Mouse (Mus musculus): ENCODE data around the gene Dyrk3. TPM values are rescaled to one million over a fixed set of nuclear protein-coding genes. Genes with fewer than 3 reads are reported as not detected.
A peak's percentile ranks its signal among the peaks of the same experiment; 100 is the strongest.

Dyrk3 gene
- 1.8 and 2.1 TPM in 2 replicates for polyA plus RNA-seq (2015; fragmentation: Nextera tagmentation; extraction: Ambion mirVana)

- H3K9ac ChIP-seq (ENCODE audit: low read length): peak within 1 kb of the TSS; percentile 81
- ATAC-seq (replicated peaks; ENCODE audit: extremely low read depth, insufficient read depth, low FRiP score): peak; percentile 97
- H3K27me3 ChIP-seq (ENCODE audit: control insufficient read depth, insufficient read depth, low read length): no peaks in the 10 kb centered on the region
- WGBS: 3% methylated on average over 49 of the region's 49 CpGs
- H3K9me3 ChIP-seq (replicated peaks; ENCODE audit: control insufficient read depth, low read length): no peaks in the 10 kb centered on the region
- H3K4me1 ChIP-seq (ENCODE audit: control insufficient read depth, insufficient read depth, low read length): peaks cover 15% of the 10 kb centered on the region
- peak within 1 kb of the TSS; percentile 93 for H3K27ac ChIP-seq (ENCODE audit: low read length)
- no peaks in the 10 kb centered on the region for H3K36me3 ChIP-seq (ENCODE audit: control insufficient read depth, insufficient read depth)
- peak within 1 kb of the TSS; percentile 94 for H3K4me3 ChIP-seq (ENCODE audit: low read length)
- H3K4me2 ChIP-seq (ENCODE audit: low read depth, low read length): peak within 1 kb of the TSS; percentile 96
Observed at GRCm38 (mm10) chr1:131138191-131139016, at the start of gene Dyrk3. TSS of gene Dyrk3 (minus strand) at chr1:131138340.

DNA sequence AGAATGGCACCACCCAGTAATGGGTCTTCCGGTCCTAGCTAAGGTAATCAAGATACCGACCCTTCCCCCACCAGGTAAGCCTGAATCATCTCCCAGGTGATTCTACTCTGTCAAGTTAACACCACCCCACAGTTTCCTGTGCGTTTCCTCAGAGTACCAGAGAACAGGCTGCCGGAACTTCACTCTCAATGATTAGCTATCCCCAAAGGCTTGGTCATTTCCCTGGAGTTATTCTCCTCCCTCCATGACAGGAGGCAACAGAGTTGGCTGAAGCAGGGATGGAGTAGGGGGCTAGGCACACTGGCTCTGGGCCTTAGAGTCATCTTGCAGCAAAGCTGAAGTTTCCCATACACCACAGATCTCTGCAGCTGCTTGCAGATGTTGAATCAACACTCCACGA, 49.7 kb upstream of the Dyrk3 start:
- H3K27ac ChIP-seq (ENCODE audit: low read length): no peak overlapping the region
- H3K9me3 ChIP-seq (replicated peaks; ENCODE audit: control insufficient read depth, low read length): no peaks in the 10 kb centered on the region
- no peak for ATAC-seq (replicated peaks; ENCODE audit: extremely low read depth, insufficient read depth, low FRiP score)
- H3K4me1 ChIP-seq (ENCODE audit: control insufficient read depth, insufficient read depth, low read length): peaks cover 24% of the 10 kb centered on the region
- H3K9ac ChIP-seq (ENCODE audit: low read length): no peak overlapping the region
- 87% methylated on average over 5 of the region's 5 CpGs for WGBS
- no peak overlapping the region for H3K4me3 ChIP-seq (ENCODE audit: low read length)
- H3K36me3 ChIP-seq (ENCODE audit: control insufficient read depth, insufficient read depth): no peaks in the 10 kb centered on the region
- no peaks in the 10 kb centered on the region for H3K27me3 ChIP-seq (ENCODE audit: control insufficient read depth, insufficient read depth, low read length)
- no peak overlapping the region for H3K4me2 ChIP-seq (ENCODE audit: low read depth, low read length)

DNA sequence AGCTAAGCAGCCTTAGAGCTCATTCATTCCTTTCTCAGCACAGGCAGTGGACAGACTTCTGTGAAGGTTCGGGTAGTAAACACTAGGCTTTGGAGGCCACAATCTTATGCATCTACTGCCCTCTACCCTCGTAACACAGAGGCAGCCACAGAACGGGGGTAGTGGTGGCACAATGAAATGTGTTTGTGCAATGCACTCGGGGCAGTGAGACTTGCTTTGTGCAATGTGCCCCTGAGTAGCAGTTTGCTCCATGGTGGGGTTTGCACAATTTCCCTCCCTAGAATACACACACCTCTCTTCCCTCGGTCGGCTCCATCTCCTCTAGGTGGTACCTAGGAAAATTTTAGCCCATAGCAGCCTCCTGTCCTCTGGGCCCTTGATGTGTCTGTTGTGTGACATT, 48.9 kb upstream of the Dyrk3 start:
- H3K4me2 ChIP-seq (ENCODE audit: low read depth, low read length): no peak overlapping the region
- H3K9ac ChIP-seq (ENCODE audit: low read length): no peak overlapping the region
- ATAC-seq (replicated peaks; ENCODE audit: extremely low read depth, insufficient read depth, low FRiP score): no peak
- H3K36me3 ChIP-seq (ENCODE audit: control insufficient read depth, insufficient read depth): no peaks in the 10 kb centered on the region
- no peak overlapping the region for H3K4me3 ChIP-seq (ENCODE audit: low read length)
- H3K27me3 ChIP-seq (ENCODE audit: control insufficient read depth, insufficient read depth, low read length): no peaks in the 10 kb centered on the region
- WGBS: 69% methylated on average over 6 of the region's 6 CpGs
- H3K27ac ChIP-seq (ENCODE audit: low read length): no peak overlapping the region
- H3K4me1 ChIP-seq (ENCODE audit: control insufficient read depth, insufficient read depth, low read length): peaks cover 24% of the 10 kb centered on the region
- H3K9me3 ChIP-seq (replicated peaks; ENCODE audit: control insufficient read depth, low read length): no peaks in the 10 kb centered on the region

- Histone ChIP-seq H3K27me3 (ENCODE audit: control insufficient read depth, insufficient read depth, low read length) (no peaks in the 10 kb centered on the region), H3K9ac (ENCODE audit: low read length) (no peak overlapping the region), H3K4me3 (ENCODE audit: low read length) (no peak overlapping the region), H3K4me2 (ENCODE audit: low read depth, low read length) (peak overlapping the region; percentile 20; the same call in 1 of the 2 replicates), H3K27ac (ENCODE audit: low read length) (peak overlapping the region; percentile 44; the same call in 1 of the 2 replicates), H3K36me3 (ENCODE audit: control insufficient read depth, insufficient read depth) (peaks cover 2% of the 10 kb centered on the region), H3K4me1 (ENCODE audit: control insufficient read depth, insufficient read depth, low read length) (peaks cover 24% of the 10 kb centered on the region), H3K9me3 (replicated peaks; ENCODE audit: control insufficient read depth, low read length) (no peaks in the 10 kb centered on the region)
- ATAC-seq (replicated peaks; ENCODE audit: extremely low read depth, insufficient read depth, low FRiP score): no peak
- WGBS: 35% methylated on average over 13 of the region's 13 CpGs
Observed at GRCm38 (mm10) chr1:131185821-131186506, 47.8 kb upstream of the Dyrk3 start.

DNA sequence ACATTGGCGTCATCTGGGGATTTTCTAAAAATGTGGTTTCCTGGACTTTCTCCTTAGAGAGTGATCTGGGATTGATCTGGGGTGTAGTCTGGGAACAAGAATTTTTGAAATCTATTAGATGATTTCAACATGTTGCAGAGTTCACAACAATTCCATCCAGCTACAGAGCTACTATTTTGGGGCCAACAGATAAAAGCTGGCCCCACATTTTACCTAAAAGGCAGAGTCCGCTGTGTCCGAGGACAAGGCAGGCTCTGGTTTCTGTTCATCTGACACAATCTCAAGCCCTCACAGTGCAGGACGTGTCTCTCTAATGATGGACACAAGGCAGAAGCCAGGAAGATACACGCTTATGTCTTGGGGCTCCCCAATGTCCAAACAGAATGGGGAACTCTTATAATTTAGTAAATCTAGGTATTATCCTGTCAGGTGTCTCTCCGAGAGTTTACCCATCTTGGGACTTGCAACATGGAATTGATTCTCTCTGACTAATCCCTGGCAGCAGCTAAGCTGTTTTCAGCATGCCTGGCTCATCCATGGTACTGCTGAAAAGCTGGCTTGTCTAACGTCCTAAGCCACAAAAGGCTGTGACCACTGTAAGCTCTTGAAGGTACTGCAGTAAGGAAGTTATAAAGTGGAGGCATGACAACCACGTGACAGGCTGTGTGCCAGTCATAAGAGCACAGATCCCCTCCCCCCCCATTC, 47.0 kb upstream of the Dyrk3 start:
- Histone ChIP-seq H3K36me3 (ENCODE audit: control insufficient read depth, insufficient read depth) (peaks cover 11% of the 10 kb centered on the region), H3K27me3 (ENCODE audit: control insufficient read depth, insufficient read depth, low read length) (no peaks in the 10 kb centered on the region), H3K4me3 (ENCODE audit: low read length) (no peak overlapping the region), H3K27ac (ENCODE audit: low read length) (peak overlapping the region; percentile 44; the same call in 1 of the 2 replicates), H3K9ac (ENCODE audit: low read length) (no peak overlapping the region), H3K9me3 (replicated peaks; ENCODE audit: control insufficient read depth, low read length) (no peaks in the 10 kb centered on the region), H3K4me2 (ENCODE audit: low read depth, low read length) (peak overlapping the region; percentile 5; the same call in 1 of the 2 replicates), H3K4me1 (ENCODE audit: control insufficient read depth, insufficient read depth, low read length) (peaks cover 24% of the 10 kb centered on the region)
- ATAC-seq (replicated peaks; ENCODE audit: extremely low read depth, insufficient read depth, low FRiP score): no peak
- 39% methylated on average over 8 of the region's 8 CpGs for WGBS

- Histone ChIP-seq H3K4me2 (ENCODE audit: low read depth, low read length) (no peak overlapping the region), H3K4me1 (ENCODE audit: control insufficient read depth, insufficient read depth, low read length) (peaks cover 24% of the 10 kb centered on the region), H3K36me3 (ENCODE audit: control insufficient read depth, insufficient read depth) (peaks cover 16% of the 10 kb centered on the region), H3K9me3 (replicated peaks; ENCODE audit: control insufficient read depth, low read length) (no peaks in the 10 kb centered on the region), H3K9ac (ENCODE audit: low read length) (no peak overlapping the region), H3K27ac (ENCODE audit: low read length) (0 out of 2 replicates have a peak overlapping the region, but pooled peaks have one; percentile 1), H3K4me3 (ENCODE audit: low read length) (no peak overlapping the region), H3K27me3 (ENCODE audit: control insufficient read depth, insufficient read depth, low read length) (no peaks in the 10 kb centered on the region)
- 57% methylated on average over 9 of the region's 9 CpGs for WGBS
- peak; percentile 20; the same call in 1 of the 2 replicates for ATAC-seq (replicated peaks; ENCODE audit: extremely low read depth, insufficient read depth, low FRiP score)
Observed at GRCm38 (mm10) chr1:131184253-131184955, 46.3 kb upstream of the Dyrk3 start.

- Histone ChIP-seq H3K4me1 (ENCODE audit: control insufficient read depth, insufficient read depth, low read length) (peaks cover 24% of the 10 kb centered on the region), H3K4me2 (ENCODE audit: low read depth, low read length) (no peak overlapping the region), H3K27me3 (ENCODE audit: control insufficient read depth, insufficient read depth, low read length) (no peaks in the 10 kb centered on the region), H3K9ac (ENCODE audit: low read length) (no peak overlapping the region), H3K27ac (ENCODE audit: low read length) (no peak overlapping the region), H3K9me3 (replicated peaks; ENCODE audit: control insufficient read depth, low read length) (no peaks in the 10 kb centered on the region), H3K36me3 (ENCODE audit: control insufficient read depth, insufficient read depth) (peaks cover 21% of the 10 kb centered on the region), H3K4me3 (ENCODE audit: low read length) (no peak overlapping the region)
- 71% methylated on average over 7 of the region's 7 CpGs for WGBS
- ATAC-seq (replicated peaks; ENCODE audit: extremely low read depth, insufficient read depth, low FRiP score): no peak
Observed at GRCm38 (mm10) chr1:131183201-131183600, 45.1 kb upstream of the Dyrk3 start.

GRCm38 (mm10) chr1:131181642-131182527, 43.7 kb upstream of the Dyrk3 start:
- no peak overlapping the region for H3K4me3 ChIP-seq (ENCODE audit: low read length)
- no peaks in the 10 kb centered on the region for H3K27me3 ChIP-seq (ENCODE audit: control insufficient read depth, insufficient read depth, low read length)
- no peak for ATAC-seq (replicated peaks; ENCODE audit: extremely low read depth, insufficient read depth, low FRiP score)
- peaks cover 24% of the 10 kb centered on the region for H3K36me3 ChIP-seq (ENCODE audit: control insufficient read depth, insufficient read depth)
- peaks cover 24% of the 10 kb centered on the region for H3K4me1 ChIP-seq (ENCODE audit: control insufficient read depth, insufficient read depth, low read length)
- no peak overlapping the region for H3K4me2 ChIP-seq (ENCODE audit: low read depth, low read length)
- H3K9me3 ChIP-seq (replicated peaks; ENCODE audit: control insufficient read depth, low read length): no peaks in the 10 kb centered on the region
- no peak overlapping the region for H3K27ac ChIP-seq (ENCODE audit: low read length)
- no peak overlapping the region for H3K9ac ChIP-seq (ENCODE audit: low read length)
- 50% methylated on average over 9 of the region's 9 CpGs for WGBS

Data from heart, embryonic 16.5 days (tissue).